Mouse (Mus musculus) kidney, postnatal 25 days (tissue): Measurements from ENCODE around the gene Ston1.

ENCODE experiments used
- DNase-seq, 2 experiments: peaks; one replicate each; pipeline ENCODE4 v3.0.0; 2021; ENCODE audit warnings: mixed read lengths in 2 of 2

The Ston1 gene

GRCm38 (mm10) chr17:88688226-88688625, 90.7 kb downstream of the Ston1 start:
- no peak for DNase-seq

- no peak for DNase-seq
Observed at GRCm38 (mm10) chr17:88696656-88697333, 99.3 kb downstream of the Ston1 start.

- DNase-seq: no peak
Observed at GRCm38 (mm10) chr17:88700901-88701300, 103.4 kb downstream of the Ston1 start.

- no peak for DNase-seq
Observed at GRCm38 (mm10) chr17:88702345-88702744, 104.9 kb downstream of the Ston1 start.

GRCm38 (mm10) chr17:88703112-88703511, 105.6 kb downstream of the Ston1 start:
- DNase-seq: no peak

- DNase-seq: no peak
Observed at GRCm38 (mm10) chr17:88706231-88706649, 108.8 kb downstream of the Ston1 start.
